Mouse (Mus musculus) lung, embryonic 14.5 days (tissue): Measurements from ENCODE around the gene Mfsd6l. TPM values are rescaled to one million over a fixed set of nuclear protein-coding genes. Genes with fewer than 3 reads are reported as not detected.

Experiments
- ATAC-seq: fragments of 200-750 bp; cut with Nextera tagmentation; 2 replicates; pipeline ENCODE4 v1.8.0; 2017; ENCODE audit warnings: mild to moderate bottlenecking, moderate TSS enrichment, moderate library complexity; ENCODE audit not compliant: insufficient read depth
- DNase-seq: peaks from one replicate; pipeline ENCODE4 v3.0.0-alpha.2; 2015
- H3K27ac ChIP-seq: fragments of 300-500 bp; sonication (generic); 2 replicates; pipeline ENCODE4 v1.5.1; 2014; ENCODE audit warnings: low read depth, mild to moderate bottlenecking, moderate library complexity
- H3K27me3 ChIP-seq: fragments of 300-500 bp; sonication (generic); 2 replicates; pipeline ENCODE4 v1.6.1; 2014; ENCODE audit warnings: low read length, control low read depth; ENCODE audit not compliant: insufficient read depth
- H3K36me3 ChIP-seq: fragments of 300-500 bp; sonication (generic); 2 replicates; pipeline ENCODE4 v1.6.1; 2014; ENCODE audit warnings: control low read depth; ENCODE audit not compliant: insufficient read depth
- H3K4me1 ChIP-seq: fragments of 300-500 bp; sonication (generic); 2 replicates; pipeline ENCODE4 v1.6.1; 2014; ENCODE audit warnings: antibody characterized with exemption, control low read depth; ENCODE audit not compliant: insufficient read depth
- H3K4me2 ChIP-seq: fragments of 300-500 bp; sonication (generic); 2 replicates; pipeline ENCODE4 v1.6.1; 2014; ENCODE audit warnings: mild to moderate bottlenecking
- H3K4me3 ChIP-seq: fragments of 300-500 bp; sonication (generic); 2 replicates; pipeline ENCODE4 v1.5.1; 2014; ENCODE audit warnings: low read depth, low read length
- H3K9ac ChIP-seq: fragments of 300-500 bp; sonication (generic); 2 replicates; pipeline ENCODE4 v1.6.1; 2014
- H3K9me3 ChIP-seq: fragments of 300-500 bp; sonication (generic); 2 replicates; pipeline ENCODE4 v1.6.1; 2016; ENCODE audit warnings: low read depth, low read length, control low read depth
- CTCF ChIP-seq: IDR thresholded peaks from 2 replicates; pipeline ENCODE4 v1.5.1; 2016; ENCODE audit warnings: antibody characterized with exemption, low read depth
- WGBS: fragments of 180-500 bp; shearing (Covaris S2); extraction: QIAGEN DNeasy Blood & Tissue Kit; methylation state at CpG from one replicate; pipeline ENCODE4 v1.1.7; 2014; 5-methylcytosine and 5-hydroxymethylcytosine counted together
- polyA plus RNA-seq: library from polyadenylated mRNA; unstranded; fragments of >200 nt; fragmentation: Nextera tagmentation; extraction: Ambion mirVana; gene quantifications from 2 replicates; pipeline ENCODE4 v1.2.1, GENCODE M21; 2014

Mfsd6l gene
- polyA plus RNA-seq, 1 experiment from 2014 or later = 1.5 TPM

- Histone ChIP-seq H3K4me1 (no peaks in the 10 kb centered on the region), H3K4me2 (no peak overlapping the region), H3K27ac (no peak overlapping the region), H3K4me3 (no peak overlapping the region), H3K27me3 (no peaks in the 10 kb centered on the region), H3K36me3 (no peaks in the 10 kb centered on the region), H3K9ac (no peak overlapping the region), H3K9me3 (no peaks in the 10 kb centered on the region)
- DNase-seq (no peak), ATAC-seq (no peak)
- 49% methylated on average over 3 of the region's 3 CpGs for WGBS
- peak; percentile 53 for TF ChIP-seq CTCF
Observed at GRCm38 (mm10) chr11:68549597-68549996, 6.4 kb upstream of the Mfsd6l start.

- Histone ChIP-seq H3K4me1 (no peaks in the 10 kb centered on the region), H3K4me2 (no peak overlapping the region), H3K9me3 (no peaks in the 10 kb centered on the region), H3K9ac (no peak overlapping the region), H3K4me3 (no peak overlapping the region), H3K36me3 (no peaks in the 10 kb centered on the region), H3K27me3 (no peaks in the 10 kb centered on the region), H3K27ac (no peak overlapping the region)
- 37% methylated on average over 4 of the region's 4 CpGs for WGBS
- ATAC-seq (peak; percentile 55; the same call in 1 of the 2 replicates), DNase-seq (peak; percentile 66)
- no peak for TF ChIP-seq CTCF
Observed at GRCm38 (mm10) chr11:68550358-68550757, 5.6 kb upstream of the Mfsd6l start.

- DNase-seq = peak; percentile 60
- WGBS = 33% methylated on average over 8 of the region's 8 CpGs
Observed at GRCm38 (mm10) chr11:68553981-68554471, 2.0 kb upstream of the Mfsd6l start.

GRCm38 (mm10) chr11:68559546-68559945, 3.6 kb downstream of the Mfsd6l start:
- no peaks in the 10 kb centered on the region for H3K4me1 ChIP-seq
- DNase-seq = no peak
- no peaks in the 10 kb centered on the region for H3K9me3 ChIP-seq
- H3K27me3 ChIP-seq = no peaks in the 10 kb centered on the region
- ATAC-seq = no peak
- peak; percentile 55 for TF ChIP-seq CTCF
- H3K36me3 ChIP-seq = no peaks in the 10 kb centered on the region
- no peak overlapping the region for H3K4me3 ChIP-seq
- no peak overlapping the region for H3K9ac ChIP-seq
- no peak overlapping the region for H3K4me2 ChIP-seq
- H3K27ac ChIP-seq = no peak overlapping the region
- 62% methylated on average over 1 of the region's 1 CpGs for WGBS

More at GRCm38 (mm10) chr11:68553981-68554471, 2.0 kb upstream of the Mfsd6l start:
- ATAC-seq = no peak
- peak; percentile 57 for TF ChIP-seq CTCF
- Histone ChIP-seq H3K9me3 (no peaks in the 10 kb centered on the region), H3K4me1 (no peaks in the 10 kb centered on the region), H3K4me2 (no peak overlapping the region), H3K27me3 (no peaks in the 10 kb centered on the region), H3K9ac (no peak overlapping the region), H3K4me3 (no peak overlapping the region), H3K27ac (no peak overlapping the region), H3K36me3 (no peaks in the 10 kb centered on the region)

- Histone ChIP-seq H3K4me3 (no peak overlapping the region), H3K4me1 (no peaks in the 10 kb centered on the region), H3K36me3 (no peaks in the 10 kb centered on the region), H3K27ac (no peak overlapping the region), H3K9me3 (no peaks in the 10 kb centered on the region), H3K27me3 (no peaks in the 10 kb centered on the region), H3K9ac (no peak overlapping the region), H3K4me2 (no peak overlapping the region)
- no peak for TF ChIP-seq CTCF
- 75% methylated on average over 11 of the region's 11 CpGs for WGBS
- ATAC-seq = no peak
- peak; percentile 24 for DNase-seq
Observed at GRCm38 (mm10) chr11:68561957-68562950, 6.3 kb downstream of the Mfsd6l start.

- Histone ChIP-seq H3K4me3 (no peak overlapping the region), H3K36me3 (no peaks in the 10 kb centered on the region), H3K4me2 (no peak overlapping the region), H3K4me1 (no peaks in the 10 kb centered on the region), H3K9me3 (no peaks in the 10 kb centered on the region), H3K27ac (no peak overlapping the region), H3K9ac (no peak overlapping the region), H3K27me3 (no peaks in the 10 kb centered on the region)
- no peak for DNase-seq
- 62% methylated on average over 13 of the region's 13 CpGs for WGBS
- no peak for TF ChIP-seq CTCF
- ATAC-seq = no peak
Observed at GRCm38 (mm10) chr11:68564356-68565031, 8.5 kb downstream of the Mfsd6l start.

- Histone ChIP-seq H3K4me2 (no peak overlapping the region), H3K4me3 (no peak overlapping the region), H3K27me3 (no peaks in the 10 kb centered on the region), H3K27ac (no peak overlapping the region), H3K4me1 (no peaks in the 10 kb centered on the region), H3K36me3 (no peaks in the 10 kb centered on the region), H3K9ac (no peak overlapping the region), H3K9me3 (no peaks in the 10 kb centered on the region)
- DNase-seq (no peak), ATAC-seq (no peak)
- TF ChIP-seq CTCF = no peak
- WGBS = 79% methylated on average over 3 of the region's 3 CpGs
Observed at GRCm38 (mm10) chr11:68565032-68565429, 9.0 kb downstream of the Mfsd6l start.
